Mouse (Mus musculus) ovary, postnatal 36 days (tissue): ENCODE results near the gene Myo1a.

Source experiments
- DNase-seq: peaks from one replicate; pipeline ENCODE4 v3.0.0; 2022; ENCODE audit warnings: low spot score, mixed read lengths

The Myo1a gene

GRCm38 (mm10) chr10:127728437-127728836, 23.5 kb downstream of the Myo1a start:
- DNase-seq, result no peak

DNA sequence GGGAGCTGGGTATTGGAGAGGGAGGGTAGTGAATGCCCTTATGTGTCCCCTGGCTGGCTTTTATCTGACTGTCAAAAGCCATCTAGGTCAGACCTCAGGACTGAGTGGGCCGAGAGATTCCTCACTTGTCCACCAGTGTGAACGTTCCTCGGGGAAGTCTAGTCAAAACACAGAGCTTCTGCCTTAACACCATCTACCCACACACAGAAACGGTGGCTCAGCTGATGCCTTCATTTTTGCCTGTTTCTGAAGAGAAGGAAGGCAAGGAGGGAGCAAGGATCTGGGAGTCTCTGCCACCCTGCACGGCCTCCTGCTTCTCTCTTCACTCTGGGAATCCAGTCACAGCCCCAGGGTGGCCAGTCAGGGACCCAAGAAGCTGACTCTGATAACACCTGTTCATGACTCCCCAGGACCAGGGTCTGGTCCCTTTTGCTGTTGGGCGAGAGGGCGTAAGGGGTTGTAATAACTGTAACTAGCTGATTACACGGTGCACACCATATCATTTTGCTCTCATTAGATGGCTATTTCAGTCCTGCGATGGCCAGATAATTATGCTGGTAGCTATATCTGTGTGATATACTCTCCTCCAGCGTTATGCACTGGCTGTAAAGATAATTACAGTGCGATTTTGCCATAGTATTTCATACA, 25.4 kb downstream of the Myo1a start:
- no peak for DNase-seq

DNA sequence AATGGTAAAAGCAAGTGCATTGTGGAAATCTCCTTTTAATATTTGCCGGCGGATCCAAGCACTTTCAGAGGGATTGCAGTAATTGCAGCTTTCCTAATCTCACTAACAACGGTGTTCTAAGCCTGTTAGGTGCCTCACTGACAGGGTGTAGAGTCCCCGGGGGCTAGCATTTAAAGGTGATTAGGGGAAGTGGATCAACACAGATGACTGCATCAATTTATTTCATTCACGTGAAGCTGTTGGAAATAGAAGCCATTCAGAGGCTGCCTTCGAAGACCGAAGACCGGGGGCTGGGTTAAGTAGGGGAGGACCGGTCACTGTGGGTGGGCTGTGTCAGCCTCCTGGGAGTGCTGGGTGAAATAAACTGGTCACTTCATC, 26.0 kb downstream of the Myo1a start:
- DNase-seq, result no peak

- no peak for DNase-seq
Measured at GRCm38 (mm10) chr10:127731397-127731796, 26.4 kb downstream of the Myo1a start.

- DNase-seq, result no peak
Measured at GRCm38 (mm10) chr10:127734434-127734833, 29.5 kb downstream of the Myo1a start.

- DNase-seq, result no peak
Measured at GRCm38 (mm10) chr10:127736266-127736665, 31.3 kb downstream of the Myo1a start.

DNA sequence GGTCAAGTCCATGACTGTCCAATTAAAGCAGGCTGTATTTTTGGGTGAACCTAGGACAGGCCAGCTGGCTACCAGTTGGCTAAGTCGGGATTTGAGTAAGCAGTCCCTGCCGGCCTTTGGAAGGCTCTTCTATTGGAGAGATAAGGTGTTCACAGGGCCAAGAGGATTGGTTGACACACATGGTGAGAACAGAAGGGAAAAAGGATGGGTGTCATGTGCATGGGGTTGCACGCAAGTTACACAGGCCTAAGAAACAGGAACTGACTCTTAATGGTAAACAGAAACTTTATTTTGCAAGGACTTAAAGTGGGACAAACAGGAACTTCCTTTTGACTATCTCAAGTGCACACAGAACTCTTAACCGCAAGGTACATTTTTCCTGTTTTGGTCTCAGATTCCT, 31.9 kb downstream of the Myo1a start:
- DNase-seq, result no peak

DNA sequence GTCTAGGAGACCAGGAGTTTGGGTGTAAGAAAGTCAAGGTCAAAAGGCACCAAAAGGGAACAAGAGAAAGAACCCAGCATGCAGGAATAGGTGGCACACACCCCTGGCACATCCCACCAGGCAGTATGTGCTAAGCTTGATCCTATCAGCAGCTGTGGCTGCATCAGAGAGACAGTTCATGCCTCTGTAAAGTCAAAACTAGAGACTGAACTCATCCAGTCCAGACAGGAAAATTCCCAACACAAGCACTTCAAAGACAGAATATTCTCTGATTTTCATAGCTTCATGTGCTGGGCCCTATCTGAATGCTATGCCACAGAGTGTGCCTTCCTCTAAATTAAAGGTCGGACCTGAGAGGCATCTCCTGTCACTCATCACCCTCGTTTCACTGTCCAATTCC, 32.6 kb downstream of the Myo1a start:
- no peak for DNase-seq

- DNase-seq, result no peak
Measured at GRCm38 (mm10) chr10:127738151-127738882, 33.3 kb downstream of the Myo1a start.

- peak; percentile 87 for DNase-seq
Measured at GRCm38 (mm10) chr10:127739083-127739660, 34.2 kb downstream of the Myo1a start, which contains the start of gene Zbtb39. Zbtb39 (plus strand) TSS chr10:127739538.

- no peak for DNase-seq
Measured at GRCm38 (mm10) chr10:127739661-127740161, 34.7 kb downstream of the Myo1a start.

- DNase-seq, result peak; percentile 43
Measured at GRCm38 (mm10) chr10:127744661-127745060, 39.7 kb downstream of the Myo1a start.

DNA sequence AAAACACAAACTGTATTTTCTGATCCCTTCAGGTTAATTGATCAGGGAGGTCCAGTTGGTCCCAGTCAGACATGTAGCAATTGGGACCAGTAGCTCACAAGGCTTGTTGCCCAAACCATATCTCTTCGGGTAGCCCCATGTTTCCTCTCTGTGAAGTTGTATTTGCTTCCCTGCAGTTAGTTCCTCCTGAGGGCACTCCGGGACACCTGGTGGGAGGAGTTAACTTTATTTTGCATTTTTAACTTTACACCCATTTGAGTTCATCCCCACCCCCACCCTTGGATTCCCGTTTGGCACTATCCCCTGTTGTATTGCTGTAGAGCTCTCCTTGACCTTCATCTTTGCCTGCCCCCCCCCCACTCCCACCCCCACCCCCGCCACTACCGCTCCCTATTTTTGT, 40.9 kb downstream of the Myo1a start:
- DNase-seq, result no peak

GRCm38 (mm10) chr10:127747254-127747653, 42.3 kb downstream of the Myo1a start:
- no peak for DNase-seq

GRCm38 (mm10) chr10:127748847-127749612, 44.1 kb downstream of the Myo1a start:
- DNase-seq, result peak; percentile 51

DNA sequence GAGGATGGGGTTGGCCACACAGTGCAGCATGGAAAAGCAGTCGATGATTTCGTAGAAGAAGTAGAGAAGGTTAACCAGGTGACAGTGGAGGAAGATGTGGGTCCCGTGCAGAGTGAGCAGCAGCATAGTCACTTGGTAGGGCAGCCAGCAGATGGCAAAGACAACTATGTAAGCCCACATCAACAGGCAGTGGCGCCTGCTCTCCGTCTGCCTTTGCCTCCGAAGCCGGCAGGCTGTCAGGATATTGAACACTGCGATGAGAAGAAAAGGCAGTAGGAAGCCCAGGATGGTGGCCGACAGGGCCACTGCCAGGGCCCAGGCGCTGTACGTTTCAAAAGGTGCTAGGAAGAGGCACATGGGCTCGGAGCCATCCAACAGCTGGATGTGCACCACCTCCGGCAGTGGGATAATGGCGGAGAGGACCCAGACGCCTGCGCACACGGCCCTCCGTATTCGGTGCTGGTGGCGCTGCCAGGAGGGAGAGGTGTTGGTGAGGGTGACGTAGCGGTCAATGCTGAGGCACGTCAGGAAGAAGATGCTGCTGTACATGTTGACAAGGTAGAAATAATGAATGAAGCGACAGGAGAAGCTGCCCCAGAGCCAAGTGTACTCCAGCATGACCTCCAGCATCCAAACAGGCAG, 45.3 kb downstream of the Myo1a start:
- no peak for DNase-seq

- DNase-seq, result no peak
Measured at GRCm38 (mm10) chr10:127751548-127751947, 46.6 kb downstream of the Myo1a start, which contains the start of gene Gpr182. Gpr182 (minus strand) TSS chr10:127751732.

DNA sequence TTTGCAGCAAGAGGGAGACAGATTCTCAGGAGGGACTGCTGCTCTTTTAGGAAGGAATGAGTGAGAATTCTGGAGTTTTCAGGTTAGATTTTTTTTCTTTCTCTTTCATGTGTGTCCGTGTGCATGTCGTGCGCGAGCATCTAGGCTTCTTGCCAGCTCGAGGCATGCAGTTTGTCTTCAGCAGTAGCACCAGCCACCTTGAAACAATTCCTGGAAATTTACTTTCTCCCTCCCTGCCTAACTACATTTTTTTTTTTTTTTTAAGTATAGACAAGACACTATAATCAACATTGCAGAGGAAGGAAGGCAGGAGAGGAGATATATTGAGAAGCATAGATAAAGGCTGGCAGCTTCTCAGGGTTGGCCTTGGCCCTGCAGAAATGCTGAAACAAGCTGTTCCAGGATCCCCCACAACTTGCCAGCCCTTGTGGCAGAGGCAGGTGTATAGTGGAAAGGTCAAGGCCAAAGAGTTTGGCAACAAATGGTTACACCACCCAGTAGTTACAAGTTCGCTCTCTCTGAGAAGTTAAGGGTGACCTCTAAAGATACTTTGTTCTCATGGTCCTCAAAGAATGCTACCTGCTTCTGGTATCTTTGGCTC, 49.7 kb downstream of the Myo1a start:
- no peak for DNase-seq

DNA sequence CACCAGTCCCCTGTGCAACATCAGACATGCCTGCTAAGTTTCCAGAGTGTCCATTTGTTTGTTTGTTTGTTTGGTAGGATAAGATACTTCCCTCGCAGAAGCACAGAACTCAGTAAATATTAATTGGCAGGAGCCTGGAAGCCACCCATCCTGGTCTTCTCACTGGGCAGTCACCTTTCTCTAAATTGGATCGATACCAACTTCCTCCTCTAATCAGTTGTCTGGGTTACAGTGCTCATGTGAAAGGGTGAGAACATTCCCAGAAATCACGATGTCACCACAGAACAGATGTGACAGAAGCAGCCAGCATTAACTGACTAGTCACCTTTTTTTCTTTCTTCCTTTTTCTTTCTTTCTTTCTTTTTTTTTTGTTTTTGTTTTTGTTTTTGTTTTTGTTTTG, 50.3 kb downstream of the Myo1a start:
- no peak for DNase-seq

DNA sequence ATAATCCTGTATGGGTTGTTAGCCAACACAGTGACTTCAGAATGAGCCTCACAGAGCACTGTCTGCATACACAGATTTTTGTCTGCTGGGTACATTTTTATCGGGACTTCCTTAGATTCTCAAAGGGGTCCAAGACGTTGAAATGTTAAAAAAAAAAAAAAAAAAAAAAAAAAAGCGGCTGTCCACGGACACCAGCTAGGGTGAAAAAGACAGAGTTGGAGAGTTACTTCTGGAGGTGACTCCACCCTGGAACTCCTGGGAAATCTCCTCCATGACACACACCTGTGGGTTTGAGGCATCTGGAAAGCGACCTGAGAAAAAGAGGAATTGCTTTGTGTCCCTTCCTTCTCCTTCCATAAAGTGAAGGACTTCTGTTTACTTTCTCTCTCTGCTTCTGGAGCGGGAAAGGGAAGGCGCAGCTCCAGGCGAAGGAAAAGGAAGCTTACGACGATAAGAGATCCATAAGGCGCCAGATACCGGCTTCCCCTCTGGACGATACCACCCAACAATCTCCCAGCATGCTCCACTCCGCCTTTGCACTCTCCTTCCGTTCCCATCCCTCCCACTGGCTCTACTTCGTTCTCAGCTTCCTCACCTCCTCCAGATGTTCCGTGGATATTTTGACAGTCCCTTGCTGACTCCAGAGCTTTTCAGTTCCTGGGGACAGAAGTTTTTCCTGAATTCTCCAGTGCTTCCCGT, 50.9 kb downstream of the Myo1a start:
- no peak for DNase-seq
